Mouse (Mus musculus): ENCODE data around the gene Myh7b. TPM values are rescaled to one million over a fixed set of nuclear protein-coding genes. Genes with fewer than 3 reads are reported as not detected.

Gene Myh7b
- polyA plus RNA-seq (2015; fragmentation: Nextera tagmentation; extraction: Ambion mirVana) = 0.21 and 0.58 TPM in 2 replicates

DNA sequence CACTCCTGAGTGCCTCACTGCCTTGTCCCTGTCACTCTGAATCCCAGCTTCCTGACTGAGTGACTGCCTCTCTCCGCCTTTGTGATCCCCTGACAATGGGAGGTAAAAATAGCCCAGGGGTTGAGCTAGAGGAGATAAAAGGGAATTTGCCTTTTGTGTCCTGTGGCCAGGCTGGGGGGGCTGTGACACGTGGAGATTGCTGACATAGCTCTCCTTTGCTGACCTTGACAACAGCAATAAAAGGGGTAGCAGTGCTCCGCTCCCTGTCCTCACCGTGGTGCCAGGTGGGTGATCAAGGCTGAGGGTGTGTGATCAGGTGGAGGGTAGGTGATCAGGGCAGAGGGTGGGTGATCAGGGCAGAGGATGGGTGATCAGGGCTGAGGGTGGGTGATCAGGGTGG lies at the start of gene Myh7b:
Gene Myh7b (plus strand): TSS at position 235 of the 400 bp plus-strand sequence.
- no peak within 1 kb of the TSS for H3K9ac ChIP-seq (ENCODE audit: low read length)
- 47% methylated on average over 4 of the region's 4 CpGs for WGBS
- H3K36me3 ChIP-seq (ENCODE audit: control insufficient read depth, insufficient read depth, low read length) = no peaks in the 10 kb centered on the region
- no peak for ATAC-seq (ENCODE audit: insufficient read depth, low FRiP score)
- no peaks in the 10 kb centered on the region for H3K9me3 ChIP-seq (replicated peaks; ENCODE audit: control insufficient read depth, low read length)
- no peak within 1 kb of the TSS for H3K27ac ChIP-seq (ENCODE audit: low read length)
- H3K4me2 ChIP-seq (ENCODE audit: low read depth, low read length) = no peak within 1 kb of the TSS
- no peaks in the 10 kb centered on the region; the same call in 1 of the 2 replicates for H3K27me3 ChIP-seq (ENCODE audit: control insufficient read depth, insufficient read depth, low read length)
- peaks cover 5% of the 10 kb centered on the region; the same call in 1 of the 2 replicates for H3K4me1 ChIP-seq (ENCODE audit: control insufficient read depth, insufficient read depth, low read length)
- no peak within 1 kb of the TSS for H3K4me3 ChIP-seq (replicated peaks; ENCODE audit: low read length)

DNA sequence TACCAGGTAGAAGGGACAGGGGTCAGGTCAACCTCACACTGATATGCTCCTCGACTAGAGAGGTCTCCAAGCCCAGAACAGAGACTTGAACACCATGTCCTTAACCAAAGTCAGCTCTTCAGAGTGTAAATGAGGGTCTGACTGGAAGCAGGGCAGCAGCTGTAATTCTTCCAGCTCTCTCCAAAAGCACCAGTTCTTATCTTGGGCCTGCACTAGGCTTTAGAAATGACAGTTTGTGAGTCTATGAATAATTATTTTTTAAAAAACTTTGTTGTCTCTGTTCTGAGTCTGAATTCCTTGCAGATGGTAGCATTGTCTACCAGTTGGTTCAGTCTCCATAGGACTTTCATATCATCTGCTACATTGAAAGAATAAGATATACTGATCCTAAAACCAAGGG lies 48.8 kb upstream of the Myh7b start:
- no peaks in the 10 kb centered on the region for H3K27me3 ChIP-seq (ENCODE audit: control insufficient read depth, insufficient read depth, low read length)
- no peaks in the 10 kb centered on the region for H3K36me3 ChIP-seq (ENCODE audit: control insufficient read depth, insufficient read depth, low read length)
- no peak overlapping the region for H3K9ac ChIP-seq (ENCODE audit: low read length)
- WGBS = 50% methylated on average over 1 of the region's 1 CpGs
- no peak for ATAC-seq (ENCODE audit: insufficient read depth, low FRiP score)
- H3K9me3 ChIP-seq (replicated peaks; ENCODE audit: control insufficient read depth, low read length) = no peaks in the 10 kb centered on the region
- H3K4me2 ChIP-seq (ENCODE audit: low read depth, low read length) = no peak overlapping the region
- H3K4me3 ChIP-seq (replicated peaks; ENCODE audit: low read length) = no peak overlapping the region
- no peaks in the 10 kb centered on the region for H3K4me1 ChIP-seq (ENCODE audit: control insufficient read depth, insufficient read depth, low read length)
- H3K27ac ChIP-seq (ENCODE audit: low read length) = no peak overlapping the region

- Histone ChIP-seq H3K9ac (ENCODE audit: low read length) (no peak overlapping the region), H3K4me3 (replicated peaks; ENCODE audit: low read length) (no peak overlapping the region), H3K4me2 (ENCODE audit: low read depth, low read length) (no peak overlapping the region), H3K27me3 (ENCODE audit: control insufficient read depth, insufficient read depth, low read length) (no peaks in the 10 kb centered on the region), H3K36me3 (ENCODE audit: control insufficient read depth, insufficient read depth, low read length) (no peaks in the 10 kb centered on the region), H3K9me3 (replicated peaks; ENCODE audit: control insufficient read depth, low read length) (no peaks in the 10 kb centered on the region), H3K4me1 (ENCODE audit: control insufficient read depth, insufficient read depth, low read length) (no peaks in the 10 kb centered on the region), H3K27ac (ENCODE audit: low read length) (no peak overlapping the region)
- ATAC-seq (ENCODE audit: insufficient read depth, low FRiP score) = no peak
- WGBS = 79% methylated on average over 4 of the region's 4 CpGs
Observed at GRCm38 (mm10) chr2:155562934-155563333, 48.1 kb upstream of the Myh7b start.

DNA sequence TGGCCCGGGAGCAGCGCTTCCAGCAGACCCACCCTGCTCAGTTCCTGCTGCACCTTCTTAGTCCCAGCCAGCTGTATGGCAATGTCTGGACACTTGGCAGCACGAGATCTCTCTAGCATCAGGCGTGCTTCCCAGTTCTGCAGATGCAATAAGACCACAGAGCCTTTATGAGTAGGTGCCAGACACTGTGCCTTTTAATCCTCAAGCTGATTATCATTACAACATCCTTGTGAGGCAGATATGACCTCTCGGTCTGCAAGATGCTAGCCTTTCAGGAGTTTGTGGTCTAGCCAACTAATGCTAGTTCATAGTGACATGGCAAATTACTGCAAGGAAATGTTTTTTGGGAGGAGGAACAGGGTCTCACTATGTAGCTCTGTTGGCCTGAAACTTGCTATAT lies 43.3 kb upstream of the Myh7b start:
- H3K9ac ChIP-seq (ENCODE audit: low read length) = no peak overlapping the region
- WGBS = 80% methylated on average over 5 of the region's 5 CpGs
- no peak for ATAC-seq (ENCODE audit: insufficient read depth, low FRiP score)
- no peaks in the 10 kb centered on the region for H3K4me1 ChIP-seq (ENCODE audit: control insufficient read depth, insufficient read depth, low read length)
- no peaks in the 10 kb centered on the region for H3K36me3 ChIP-seq (ENCODE audit: control insufficient read depth, insufficient read depth, low read length)
- H3K4me2 ChIP-seq (ENCODE audit: low read depth, low read length) = no peak overlapping the region
- H3K4me3 ChIP-seq (replicated peaks; ENCODE audit: low read length) = no peak overlapping the region
- H3K27me3 ChIP-seq (ENCODE audit: control insufficient read depth, insufficient read depth, low read length) = no peaks in the 10 kb centered on the region
- H3K27ac ChIP-seq (ENCODE audit: low read length) = no peak overlapping the region
- no peaks in the 10 kb centered on the region for H3K9me3 ChIP-seq (replicated peaks; ENCODE audit: control insufficient read depth, low read length)

- no peaks in the 10 kb centered on the region for H3K9me3 ChIP-seq (replicated peaks; ENCODE audit: control insufficient read depth, low read length)
- ATAC-seq (ENCODE audit: insufficient read depth, low FRiP score) = no peak
- H3K36me3 ChIP-seq (ENCODE audit: control insufficient read depth, insufficient read depth, low read length) = no peaks in the 10 kb centered on the region
- H3K27ac ChIP-seq (ENCODE audit: low read length) = no peak overlapping the region
- no peak overlapping the region for H3K4me3 ChIP-seq (replicated peaks; ENCODE audit: low read length)
- H3K4me2 ChIP-seq (ENCODE audit: low read depth, low read length) = no peak overlapping the region
- H3K4me1 ChIP-seq (ENCODE audit: control insufficient read depth, insufficient read depth, low read length) = no peaks in the 10 kb centered on the region
- H3K9ac ChIP-seq (ENCODE audit: low read length) = no peak overlapping the region
- 37% methylated on average over 3 of the region's 3 CpGs for whole genome bisulfite sequencing
- no peaks in the 10 kb centered on the region for H3K27me3 ChIP-seq (ENCODE audit: control insufficient read depth, insufficient read depth, low read length)
Observed at GRCm38 (mm10) chr2:155569223-155569807, 41.7 kb upstream of the Myh7b start.

GRCm38 (mm10) chr2:155573001-155573400 lies 38.0 kb upstream of the Myh7b start:
- H3K4me2 ChIP-seq (ENCODE audit: low read depth, low read length) = no peak overlapping the region
- H3K9me3 ChIP-seq (replicated peaks; ENCODE audit: control insufficient read depth, low read length) = no peaks in the 10 kb centered on the region
- H3K4me1 ChIP-seq (ENCODE audit: control insufficient read depth, insufficient read depth, low read length) = no peaks in the 10 kb centered on the region
- H3K9ac ChIP-seq (ENCODE audit: low read length) = no peak overlapping the region
- no peak overlapping the region for H3K27ac ChIP-seq (ENCODE audit: low read length)
- no peak overlapping the region for H3K4me3 ChIP-seq (replicated peaks; ENCODE audit: low read length)
- 82% methylated on average over 9 of the region's 9 CpGs for WGBS
- H3K36me3 ChIP-seq (ENCODE audit: control insufficient read depth, insufficient read depth, low read length) = no peaks in the 10 kb centered on the region
- no peaks in the 10 kb centered on the region for H3K27me3 ChIP-seq (ENCODE audit: control insufficient read depth, insufficient read depth, low read length)
- no peak for ATAC-seq (ENCODE audit: insufficient read depth, low FRiP score)

DNA sequence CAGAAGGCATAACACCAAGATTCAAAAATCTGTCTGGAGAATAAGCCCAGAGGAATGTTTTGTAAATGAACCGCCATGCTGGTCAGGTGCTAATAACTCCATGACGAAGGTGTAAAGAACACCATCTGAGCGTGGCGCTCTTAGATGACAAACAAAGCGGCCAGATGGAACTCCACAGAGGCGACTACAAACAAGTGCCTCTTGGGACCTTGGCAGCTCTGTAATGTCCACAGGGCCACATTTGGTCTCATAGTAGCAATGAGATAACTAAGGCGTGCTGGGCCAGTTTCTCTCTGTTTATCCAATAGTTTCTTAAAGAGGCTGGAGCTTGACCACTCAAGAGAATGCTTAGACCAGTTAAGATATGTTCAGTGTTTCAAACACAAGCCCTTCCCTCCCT lies 37.0 kb upstream of the Myh7b start:
- Histone ChIP-seq H3K4me1 (ENCODE audit: control insufficient read depth, insufficient read depth, low read length) (no peaks in the 10 kb centered on the region), H3K9ac (ENCODE audit: low read length) (no peak overlapping the region), H3K4me3 (replicated peaks; ENCODE audit: low read length) (no peak overlapping the region), H3K36me3 (ENCODE audit: control insufficient read depth, insufficient read depth, low read length) (no peaks in the 10 kb centered on the region), H3K27ac (ENCODE audit: low read length) (no peak overlapping the region), H3K9me3 (replicated peaks; ENCODE audit: control insufficient read depth, low read length) (no peaks in the 10 kb centered on the region), H3K4me2 (ENCODE audit: low read depth, low read length) (no peak overlapping the region), H3K27me3 (ENCODE audit: control insufficient read depth, insufficient read depth, low read length) (no peaks in the 10 kb centered on the region)
- ATAC-seq (ENCODE audit: insufficient read depth, low FRiP score) = no peak
- WGBS = 89% methylated on average over 7 of the region's 7 CpGs

DNA sequence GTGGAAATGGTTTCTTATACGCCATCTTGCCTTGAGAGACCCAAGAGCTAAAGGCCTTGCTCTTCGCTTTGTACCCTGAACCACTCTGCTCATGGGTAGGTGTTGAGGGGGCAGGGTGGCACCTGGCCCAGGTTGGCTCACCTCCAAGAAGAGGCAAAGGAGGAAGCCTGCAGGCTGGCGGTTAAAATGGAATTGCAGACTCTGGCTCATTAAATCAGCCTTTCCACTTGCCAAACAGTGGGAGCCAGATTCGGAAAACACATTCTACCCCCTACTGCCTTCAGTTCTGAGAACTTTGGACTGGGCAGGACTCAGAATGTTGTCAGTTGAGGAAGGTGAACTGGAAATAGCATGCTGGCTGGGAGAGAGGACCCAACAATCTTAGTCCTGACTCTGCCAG lies 36.3 kb upstream of the Myh7b start:
- no peaks in the 10 kb centered on the region for H3K27me3 ChIP-seq (ENCODE audit: control insufficient read depth, insufficient read depth, low read length)

DNA sequence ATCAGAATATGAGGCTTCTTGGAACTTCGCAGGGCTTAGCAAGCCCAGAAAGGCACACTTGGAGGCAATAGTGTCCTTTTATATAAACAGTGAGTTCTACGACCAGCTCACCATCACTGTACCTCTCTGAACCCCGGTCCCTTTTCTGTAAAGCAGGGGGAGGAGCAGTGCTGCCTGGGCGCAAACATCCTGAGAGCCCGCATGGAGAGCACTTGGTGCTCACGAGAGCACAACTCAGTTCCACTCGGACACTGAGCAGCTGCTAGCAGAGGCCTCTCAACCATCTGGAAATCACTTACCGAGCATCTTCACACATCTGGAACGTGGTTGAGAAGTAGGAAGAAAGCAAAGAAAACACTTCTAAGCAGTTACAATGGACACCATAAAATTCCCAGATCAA lies 34.4 kb upstream of the Myh7b start:
- no peak overlapping the region for H3K27ac ChIP-seq (ENCODE audit: low read length)
- H3K9me3 ChIP-seq (replicated peaks; ENCODE audit: control insufficient read depth, low read length) = no peaks in the 10 kb centered on the region
- H3K36me3 ChIP-seq (ENCODE audit: control insufficient read depth, insufficient read depth, low read length) = no peaks in the 10 kb centered on the region
- no peak overlapping the region for H3K9ac ChIP-seq (ENCODE audit: low read length)
- no peaks in the 10 kb centered on the region for H3K27me3 ChIP-seq (ENCODE audit: control insufficient read depth, insufficient read depth, low read length)
- 81% methylated on average over 9 of the region's 9 CpGs for whole genome bisulfite sequencing
- ATAC-seq (ENCODE audit: insufficient read depth, low FRiP score) = no peak
- no peaks in the 10 kb centered on the region for H3K4me1 ChIP-seq (ENCODE audit: control insufficient read depth, insufficient read depth, low read length)
- no peak overlapping the region for H3K4me3 ChIP-seq (replicated peaks; ENCODE audit: low read length)
- H3K4me2 ChIP-seq (ENCODE audit: low read depth, low read length) = no peak overlapping the region

More for the DNA sequence above, 36.3 kb upstream of the Myh7b start:
- H3K4me2 ChIP-seq (ENCODE audit: low read depth, low read length) = no peak overlapping the region
- no peak overlapping the region for H3K4me3 ChIP-seq (replicated peaks; ENCODE audit: low read length)
- no peak overlapping the region for H3K27ac ChIP-seq (ENCODE audit: low read length)
- H3K9ac ChIP-seq (ENCODE audit: low read length) = no peak overlapping the region
- no peaks in the 10 kb centered on the region for H3K36me3 ChIP-seq (ENCODE audit: control insufficient read depth, insufficient read depth, low read length)
- H3K9me3 ChIP-seq (replicated peaks; ENCODE audit: control insufficient read depth, low read length) = no peaks in the 10 kb centered on the region
- no peaks in the 10 kb centered on the region for H3K4me1 ChIP-seq (ENCODE audit: control insufficient read depth, insufficient read depth, low read length)
- 84% methylated on average over 4 of the region's 4 CpGs for WGBS
- ATAC-seq (ENCODE audit: insufficient read depth, low FRiP score) = no peak
